Mouse (Mus musculus) embryo, embryonic 10.5 days (tissue): ENCODE measurements around the gene Sema6c.
"Not testable (repeated sequence)": the region's sequence is repeated elsewhere in the genome, so short reads cannot be mapped to it uniquely, and the experiment has no call there.

Experiments used
- DNase-seq: peaks from one replicate; pipeline ENCODE4 v3.0.0-alpha.2; 2015; ENCODE audit warnings: low spot score

Sema6c gene

GRCm38 (mm10) chr3:95159987-95160963 lies at the start of gene Sema6c:
TSS of gene Sema6c (plus strand) at chr3:95160457.
- peak; percentile 95 for DNase-seq

DNA sequence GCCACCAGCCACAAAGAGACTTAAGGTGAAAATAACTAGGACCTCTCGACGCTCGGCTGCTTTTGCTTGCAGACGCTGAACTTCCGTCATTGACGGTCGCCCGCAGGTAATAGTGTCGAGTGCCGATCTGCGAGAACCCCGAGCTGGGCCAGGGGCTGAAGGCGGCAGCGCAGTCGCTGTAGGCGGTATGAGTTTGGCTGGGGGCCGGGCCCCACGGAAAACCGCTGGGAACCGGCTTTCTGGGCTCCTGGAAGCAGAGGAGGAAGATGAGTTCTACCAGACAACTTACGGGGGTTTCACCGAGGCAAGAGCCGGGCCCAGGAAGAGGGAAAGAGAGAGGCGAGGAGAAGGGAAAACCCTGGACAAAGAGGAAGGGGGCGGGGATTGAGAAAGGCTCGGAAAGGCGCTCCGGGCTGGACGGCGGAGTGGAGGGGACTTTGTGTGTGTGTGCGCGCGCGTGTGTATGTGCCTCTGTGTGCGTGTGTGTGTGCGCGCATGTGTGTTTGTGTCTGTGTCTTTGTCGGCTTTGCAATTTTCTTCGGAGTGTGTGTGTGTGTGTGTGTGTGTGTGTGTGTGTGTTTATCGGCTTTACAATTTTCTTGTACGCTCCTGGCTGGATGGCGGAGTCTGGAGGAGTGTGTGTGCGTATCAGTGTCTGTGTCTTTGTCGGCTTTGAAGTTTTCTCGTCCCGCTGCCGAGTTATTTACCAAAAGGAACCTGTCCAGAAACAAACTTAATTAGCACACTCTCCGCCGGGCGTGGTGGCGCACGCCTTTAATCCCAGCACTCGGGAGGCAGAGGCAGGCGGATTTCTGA lies 49.1 kb upstream of the Sema6c start, which contains the start of gene Vps72:
TSS of gene Vps72 (plus strand) at position 112 of the 816 bp plus-strand sequence.
- DNase-seq, result peak; percentile 96

DNA sequence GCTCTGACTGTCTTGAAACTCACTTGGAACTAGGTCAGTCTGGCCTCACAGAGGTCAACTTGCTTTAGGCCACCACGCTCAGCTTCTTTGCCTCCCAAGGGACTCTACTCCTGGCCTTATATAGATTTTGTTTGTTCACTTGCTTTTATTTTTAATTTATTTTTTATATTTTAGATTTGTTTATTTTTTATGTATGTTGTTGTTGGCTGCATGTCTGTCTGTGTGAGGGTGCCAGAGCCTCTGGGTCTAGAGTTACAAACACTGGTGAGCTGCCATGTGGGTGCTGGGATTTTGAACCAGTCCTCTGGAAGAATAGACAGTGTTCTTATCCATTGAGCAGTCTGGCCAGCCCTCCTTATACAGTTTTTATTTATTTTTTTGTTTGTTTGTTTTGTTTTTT lies 47.5 kb upstream of the Sema6c start:
- no peak for DNase-seq

GRCm38 (mm10) chr3:95117751-95118150 lies 42.5 kb upstream of the Sema6c start:
- DNase-seq, result no peak

GRCm38 (mm10) chr3:95121580-95121979 lies 38.7 kb upstream of the Sema6c start:
- DNase-seq, result no peak

DNA sequence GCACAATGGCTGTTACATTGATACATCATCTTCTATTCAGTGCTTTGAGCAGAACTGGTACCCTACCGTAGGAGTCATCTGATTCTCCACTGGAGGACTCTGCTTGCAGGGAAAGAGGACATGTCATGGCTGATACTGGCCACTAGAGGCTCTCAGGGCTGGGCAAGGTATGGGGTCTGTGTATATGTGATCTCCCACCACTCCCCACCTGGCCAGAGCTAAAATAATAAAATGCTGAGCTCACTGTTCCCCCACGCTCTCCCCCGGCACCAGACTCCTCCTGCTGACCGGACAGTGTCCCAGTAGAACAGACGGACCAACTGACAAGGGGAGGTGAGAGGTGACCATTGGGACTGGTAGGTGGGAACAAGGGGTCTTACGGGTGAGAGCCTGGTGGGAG lies 36.0 kb upstream of the Sema6c start, which contains the start of gene Tmod4:
TSS of gene Tmod4 (plus strand) at position 231 of the 400 bp plus-strand sequence.
- DNase-seq, result peak; percentile 49

GRCm38 (mm10) chr3:95124972-95125371 lies 35.3 kb upstream of the Sema6c start:
- no peak for DNase-seq

DNA sequence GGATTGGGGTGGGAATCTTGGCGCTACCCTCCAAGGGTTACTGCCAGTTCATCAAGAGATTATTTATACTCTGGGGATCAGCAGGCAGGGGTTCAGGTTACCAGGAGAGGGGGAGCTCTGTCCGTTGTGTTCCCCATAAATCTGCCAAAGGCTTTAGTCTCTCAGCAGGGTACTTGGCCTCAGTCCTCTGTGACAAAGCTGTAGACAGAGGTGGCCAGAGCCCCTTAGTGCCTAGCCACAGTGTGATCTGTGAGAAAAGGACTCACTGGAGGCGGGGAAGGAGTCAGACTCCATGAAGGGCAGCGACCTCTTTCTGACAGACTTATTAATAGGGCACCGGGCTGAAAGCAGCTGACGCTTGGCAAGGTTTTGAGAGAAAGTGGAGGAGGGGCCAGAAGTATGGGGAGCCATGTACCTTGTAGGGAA lies 31.0 kb upstream of the Sema6c start:
- peak; percentile 49 for DNase-seq

DNA sequence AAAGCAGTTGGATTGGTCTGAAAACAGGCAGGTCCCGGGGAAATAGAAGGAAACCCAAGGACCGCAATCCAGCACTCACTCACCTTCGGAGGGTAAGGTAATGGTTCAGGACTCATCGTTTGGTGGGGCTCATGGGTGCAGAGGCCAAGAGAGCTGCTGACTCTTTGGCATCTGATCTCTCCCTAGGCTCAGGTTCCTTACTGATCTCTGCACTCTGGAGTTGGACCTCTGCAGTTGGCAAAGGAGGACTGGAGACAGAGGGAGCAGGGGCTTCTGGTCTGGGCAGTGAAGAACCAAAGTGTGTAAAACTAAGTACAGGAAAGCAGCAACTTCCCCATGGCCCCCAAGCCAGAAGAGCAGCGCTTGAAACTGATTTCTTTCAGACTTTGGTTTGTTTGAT lies 30.2 kb upstream of the Sema6c start:
- no peak for DNase-seq

DNA sequence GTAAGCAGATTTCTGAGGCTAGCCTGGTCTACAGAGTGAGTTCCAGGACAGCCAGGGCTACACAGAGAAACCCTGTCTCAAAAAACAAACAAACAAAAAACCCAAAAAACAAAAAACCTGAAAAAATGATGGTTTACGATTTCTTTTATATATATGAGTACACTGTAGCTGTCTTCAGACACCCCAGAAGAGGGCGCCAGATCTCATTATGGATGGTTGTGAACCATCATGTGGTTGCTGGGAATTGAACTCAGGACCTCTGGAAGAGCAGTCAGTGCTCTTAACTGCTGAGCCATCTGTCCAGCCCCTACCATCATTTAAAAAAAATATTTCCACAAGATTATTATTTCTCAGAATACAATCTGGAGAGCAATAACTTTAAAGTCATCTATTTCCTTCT lies 27.9 kb upstream of the Sema6c start:
- DNase-seq, result not testable (repeated sequence)

GRCm38 (mm10) chr3:95133176-95133575 lies 27.1 kb upstream of the Sema6c start:
- DNase-seq, result no peak

DNA sequence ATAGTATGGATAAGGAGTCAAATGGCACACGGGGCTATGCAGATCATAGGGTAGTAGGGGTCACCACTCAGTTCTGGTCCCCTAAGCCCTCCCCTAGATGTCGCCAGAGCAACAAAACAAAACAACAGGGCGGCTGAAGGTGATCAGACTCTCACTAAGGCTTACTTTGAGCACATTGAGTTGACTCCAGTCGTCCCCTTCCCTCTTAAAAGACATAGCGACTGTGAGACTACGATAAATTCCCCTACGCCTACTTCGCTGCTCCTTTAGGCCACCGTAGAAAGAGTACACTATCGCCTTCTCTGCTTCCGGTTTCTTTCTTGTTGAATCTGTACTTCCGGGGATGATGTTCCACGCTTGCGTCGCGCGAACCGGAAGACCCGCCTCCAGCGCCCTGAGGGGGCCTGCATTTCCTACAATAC lies 26.6 kb upstream of the Sema6c start, which contains the start of the genes Scnm1 and Lysmd1:
TSS of gene Scnm1 (minus strand) at position 332 of the 422 bp plus-strand sequence.
TSS of gene Lysmd1 (plus strand) at position 409 of the 422 bp plus-strand sequence.
- peak; percentile 97 for DNase-seq

DNA sequence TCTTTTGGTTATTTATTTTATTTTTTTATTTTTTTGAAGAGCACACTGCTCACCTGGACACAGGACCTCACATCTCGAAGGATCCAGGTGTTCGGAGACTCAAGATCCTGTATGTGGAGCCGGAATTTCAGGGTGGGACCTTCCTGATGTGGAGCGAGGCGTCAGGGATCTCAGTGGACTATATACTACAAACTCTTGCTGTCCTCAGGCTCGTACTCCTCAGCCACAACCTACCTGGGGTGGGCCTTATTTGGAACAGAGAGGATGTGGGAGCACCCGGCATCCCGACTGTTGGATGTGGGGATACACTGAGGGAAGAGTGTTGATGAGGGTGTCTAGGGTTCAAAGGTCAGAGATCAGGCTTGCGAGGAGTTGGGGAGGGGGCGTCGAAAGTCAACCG lies 26.1 kb upstream of the Sema6c start:
- DNase-seq, result not testable (repeated sequence)

DNA sequence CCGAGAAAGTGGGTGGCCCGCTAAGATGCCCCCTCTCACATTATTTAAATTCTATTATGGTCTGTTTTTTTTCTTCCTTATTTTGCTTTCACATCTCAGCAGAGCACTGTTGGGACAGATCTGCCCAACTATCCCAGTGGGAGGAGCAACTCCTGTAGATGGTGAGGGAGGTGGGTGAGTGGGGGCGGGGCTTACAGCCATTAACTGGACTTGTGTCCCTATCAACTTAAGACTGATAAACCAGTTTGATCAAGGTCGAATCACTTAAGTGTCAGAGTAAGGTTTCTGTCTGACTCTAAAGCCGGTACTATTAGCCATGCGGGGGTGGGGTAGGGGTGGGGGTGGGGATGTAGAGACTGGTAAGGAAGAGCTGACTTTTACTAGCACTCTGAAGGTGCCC lies 25.2 kb upstream of the Sema6c start:
- DNase-seq, result peak; percentile 40

GRCm38 (mm10) chr3:95135433-95136052 lies 24.7 kb upstream of the Sema6c start:
- no peak for DNase-seq

GRCm38 (mm10) chr3:95136336-95136735 lies 23.9 kb upstream of the Sema6c start:
- no peak for DNase-seq

DNA sequence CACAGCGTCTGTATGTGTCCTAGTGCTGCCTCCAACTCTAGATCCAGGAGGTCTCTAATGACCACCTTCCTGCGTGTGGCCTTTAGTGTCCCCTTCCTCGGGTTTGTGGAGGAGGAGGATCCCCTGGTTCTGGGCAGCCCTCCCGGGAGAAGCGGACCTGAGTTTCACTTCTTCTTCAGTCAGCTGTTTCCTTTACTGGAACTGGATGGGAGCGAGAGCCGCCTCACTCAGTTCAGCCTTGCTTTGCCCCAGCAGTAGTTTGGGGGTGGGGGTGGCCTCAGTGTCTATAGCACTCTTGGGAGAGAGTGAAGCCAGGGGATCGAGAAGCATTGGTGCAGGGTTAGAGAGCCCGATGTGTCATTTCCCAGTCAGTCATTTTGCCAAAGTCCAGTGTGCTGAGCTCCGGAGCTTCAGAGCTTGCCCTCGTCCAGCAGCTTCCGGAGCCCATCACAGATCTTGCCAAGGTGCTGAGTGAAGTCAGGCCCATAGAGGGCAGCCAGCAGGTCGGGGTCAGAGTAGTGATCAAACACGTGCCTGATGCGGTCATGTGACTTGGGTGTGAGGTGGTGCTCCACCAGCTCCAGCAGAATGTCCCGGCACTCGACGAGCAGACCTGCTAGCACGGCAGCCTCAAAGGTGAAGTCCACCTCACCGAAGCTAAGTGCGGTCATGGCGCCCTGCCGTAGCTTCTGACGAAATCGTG lies 20.5 kb upstream of the Sema6c start:
- no peak for DNase-seq

- DNase-seq, result no peak
These were observed 20.0 kb upstream of the Sema6c start for GRCm38 (mm10) chr3:95140289-95140595.

- no peak for DNase-seq
These were observed 19.5 kb upstream of the Sema6c start for GRCm38 (mm10) chr3:95140795-95141194.

DNA sequence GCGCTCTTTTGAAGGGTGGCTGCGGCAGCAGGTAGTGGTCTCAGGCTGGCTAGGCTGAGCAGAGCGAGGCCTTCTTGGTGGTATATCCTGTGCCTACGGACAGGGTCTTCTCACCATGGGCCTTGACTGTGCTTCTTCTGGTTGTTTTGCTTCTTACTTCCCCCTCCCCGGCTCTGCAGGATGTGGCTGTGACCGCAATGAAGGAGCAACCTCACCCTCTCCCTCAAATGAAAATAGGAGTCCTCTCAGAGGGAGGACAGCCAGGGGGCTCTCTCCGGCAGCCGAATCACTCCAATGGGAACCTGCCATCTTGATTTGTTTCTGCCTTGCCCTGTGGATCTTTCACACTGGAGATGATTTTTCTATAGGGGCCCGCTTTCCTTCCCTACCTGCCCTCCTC lies 18.8 kb upstream of the Sema6c start:
- DNase-seq, result no peak

DNA sequence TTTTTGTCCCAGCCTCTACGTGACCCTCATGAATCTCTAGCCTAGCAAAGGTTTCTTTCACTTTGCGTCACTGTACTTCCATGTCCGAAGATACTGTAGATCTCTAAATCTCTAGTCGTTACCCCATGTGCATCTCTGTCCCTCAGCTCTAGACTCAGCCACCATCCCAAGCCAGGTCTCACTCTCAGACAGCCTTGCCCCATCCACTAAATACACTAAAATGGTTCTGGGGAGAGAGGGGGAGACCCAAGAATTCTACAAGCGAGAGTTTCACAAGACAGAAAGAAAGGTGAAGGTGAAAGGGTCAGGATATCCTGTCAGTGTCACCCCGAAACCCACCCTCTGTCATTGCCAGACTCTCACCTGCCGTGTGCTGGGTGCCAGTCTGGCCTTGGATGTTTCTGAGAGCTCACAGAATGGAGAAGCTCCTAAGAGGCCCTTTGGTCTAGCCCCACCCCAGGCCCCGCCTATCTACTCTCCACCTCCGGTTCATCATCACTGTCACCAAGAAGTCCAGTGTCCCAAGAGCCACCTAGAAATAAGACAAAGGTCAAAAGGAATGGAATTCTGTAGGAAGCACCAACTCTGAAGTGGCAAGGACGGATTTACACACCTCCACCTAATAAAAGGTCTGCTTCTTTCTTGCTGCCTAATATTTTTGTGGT lies 18.2 kb upstream of the Sema6c start, which contains the start of gene Tnfaip8l2:
TSS of gene Tnfaip8l2 (minus strand) at position 409 of the 665 bp plus-strand sequence.
- no peak for DNase-seq
